Mouse (Mus musculus) MEL (cell line): ENCODE data around the gene Hoxd8. TPM values are rescaled to one million over a fixed set of nuclear protein-coding genes. Genes with fewer than 3 reads are reported as not detected.

Source experiments
- DNase-seq: peaks from one replicate; pipeline ENCODE4 v3.0.0; 2011; ENCODE audit warnings: low read depth, low spot score
- H3K27ac ChIP-seq: 2 replicates; pipeline ENCODE4 v1.5.1; 2012; ENCODE audit warnings: low read depth, mild to moderate bottlenecking, control low read depth, low read length, moderate library complexity; ENCODE audit not compliant: control insufficient read depth
- H3K27me3 ChIP-seq, 2 experiments: fragments of 150-350 bp in 1 of 2; sonication (generic) in 1 of 2; 2 replicates each; pipeline ENCODE4 v1.6.1; 2012; ENCODE audit warnings: low read length in 2 of 2, mild to moderate bottlenecking in 2 of 2, improper control_type of control experiment in 1 of 2, moderate library complexity in 1 of 2; ENCODE audit not compliant: insufficient read depth in 2 of 2, control insufficient read depth in 1 of 2
- H3K36me3 ChIP-seq, 2 experiments: 2 replicates each; pipeline ENCODE4 v1.6.1; 2012 to 2014; ENCODE audit warnings: low read length in 2 of 2, improper control_type of control experiment in 1 of 2, inconsistent platforms in 1 of 2, mild to moderate bottlenecking in 1 of 2; ENCODE audit not compliant: insufficient read depth in 2 of 2, control insufficient read depth in 1 of 2
- H3K4me1 ChIP-seq, 2 experiments: fragments of 150-350 bp in 1 of 2; sonication (generic) in 1 of 2; 2 replicates each; pipeline ENCODE4 v1.6.1; 2012; ENCODE audit warnings: low read length in 2 of 2, improper control_type of control experiment in 1 of 2, mild to moderate bottlenecking in 1 of 2; ENCODE audit not compliant: insufficient read depth in 2 of 2, control insufficient read depth in 1 of 2
- H3K4me3 ChIP-seq, 2 experiments: fragments of 150-350 bp in 1 of 2; sonication (generic) in 1 of 2; 2 replicates each; pipeline ENCODE4 v1.5.1; 2012; ENCODE audit warnings: low read depth in 2 of 2, low read length in 2 of 2, mild to moderate bottlenecking in 2 of 2, moderate library complexity in 2 of 2, control low read depth in 1 of 2, improper control_type of control experiment in 1 of 2; ENCODE audit not compliant: control insufficient read depth in 1 of 2, insufficient read depth in 1 of 2
- H3K79me2 ChIP-seq: 2 replicates; pipeline ENCODE4 v1.6.1; 2012; ENCODE audit warnings: mild to moderate bottlenecking, low read length, moderate library complexity; ENCODE audit not compliant: control insufficient read depth, poor library complexity, insufficient read depth
- H3K9ac ChIP-seq: 2 replicates; pipeline ENCODE4 v1.6.1; 2012; ENCODE audit warnings: low read depth, mild to moderate bottlenecking, control low read depth, low read length, moderate library complexity; ENCODE audit not compliant: control insufficient read depth, poor library complexity, severe bottlenecking
- H3K9me3 ChIP-seq: fragments of 150-350 bp; sonication (generic); replicated peaks from 2 replicates; pipeline ENCODE4 v1.6.1; 2012; ENCODE audit warnings: mild to moderate bottlenecking, low read length, improper control_type of control experiment, moderate library complexity; ENCODE audit not compliant: insufficient read depth
- BHLHE40 ChIP-seq: IDR thresholded peaks from 2 replicates; pipeline ENCODE4 v1.6.1; 2012; ENCODE audit warnings: low read depth, mild to moderate bottlenecking, inconsistent platforms, low read length, improper control_type of control experiment, borderline replicate concordance
- CHD1 ChIP-seq: IDR thresholded peaks from 2 replicates; pipeline ENCODE4 v1.6.1; 2012; ENCODE audit warnings: low read depth, mild to moderate bottlenecking, inconsistent platforms, low read length, improper control_type of control experiment
- CHD2 ChIP-seq: IDR thresholded peaks from 2 replicates; pipeline ENCODE4 v1.6.1; 2011; ENCODE audit warnings: low read length, improper control_type of control experiment
- E2F4 ChIP-seq: IDR thresholded peaks from 2 replicates; pipeline ENCODE4 v1.6.1; 2011; ENCODE audit warnings: low read depth, low read length, improper control_type of control experiment, borderline replicate concordance
- EP300 ChIP-seq, 2 experiments: IDR thresholded peaks; 2 replicates each; pipeline ENCODE4 v1.6.1; 2011; ENCODE audit warnings: improper control_type of control experiment in 2 of 2, low read length in 2 of 2, low read depth in 1 of 2, mild to moderate bottlenecking in 1 of 2
- GABPA ChIP-seq: IDR thresholded peaks from 2 replicates; pipeline ENCODE4 v1.6.1; 2012; ENCODE audit warnings: low read depth, mild to moderate bottlenecking, inconsistent platforms, low read length, improper control_type of control experiment, moderate library complexity
- JUND ChIP-seq: IDR thresholded peaks from 2 replicates; pipeline ENCODE4 v1.6.1; 2011; ENCODE audit warnings: low read depth, mild to moderate bottlenecking, improper control_type of control experiment, low read length
- MAFK ChIP-seq: IDR thresholded peaks from 2 replicates; pipeline ENCODE4 v1.6.1; 2011; ENCODE audit warnings: low read depth, mild to moderate bottlenecking, low read length, improper control_type of control experiment, borderline replicate concordance
- MAZ ChIP-seq: IDR thresholded peaks from 2 replicates; pipeline ENCODE4 v1.6.1; 2012; ENCODE audit warnings: low read depth, mild to moderate bottlenecking, inconsistent platforms, low read length, improper control_type of control experiment
- MXI1 ChIP-seq: IDR thresholded peaks from 2 replicates; pipeline ENCODE4 v1.6.1; 2011; ENCODE audit warnings: mild to moderate bottlenecking, low read depth, low read length, improper control_type of control experiment
- MYB ChIP-seq: IDR thresholded peaks from 2 replicates; pipeline ENCODE4 v1.6.1; 2011; ENCODE audit warnings: mild to moderate bottlenecking, low read depth, low read length, improper control_type of control experiment
- MYC ChIP-seq: IDR thresholded peaks from 2 replicates; pipeline ENCODE4 v1.6.1; 2011; ENCODE audit warnings: low read depth, mild to moderate bottlenecking, low read length, improper control_type of control experiment, moderate library complexity
- NRF1 ChIP-seq: IDR thresholded peaks from 2 replicates; pipeline ENCODE4 v1.6.1; 2014; ENCODE audit warnings: low read depth, mild to moderate bottlenecking, inconsistent platforms, low read length, improper control_type of control experiment, moderate library complexity; ENCODE audit not compliant: poor library complexity, insufficient read depth, severe bottlenecking
- POLR2AphosphoS2 ChIP-seq: IDR thresholded peaks from 2 replicates; pipeline ENCODE4 v1.6.1; 2011; ENCODE audit warnings: low read length, improper control_type of control experiment
- RAD21 ChIP-seq: IDR thresholded peaks from 2 replicates; pipeline ENCODE4 v1.6.1; 2011; ENCODE audit warnings: mild to moderate bottlenecking, low read depth, low read length, improper control_type of control experiment
- SIN3A ChIP-seq: IDR thresholded peaks from 2 replicates; pipeline ENCODE4 v1.6.1; 2012; ENCODE audit warnings: low read length, improper control_type of control experiment, inconsistent platforms
- TAL1 ChIP-seq: IDR thresholded peaks from 2 replicates; pipeline ENCODE4 v1.6.1; 2012; ENCODE audit warnings: mild to moderate bottlenecking, inconsistent platforms, low read length, moderate library complexity, mixed read lengths
- TBP ChIP-seq: IDR thresholded peaks from 2 replicates; pipeline ENCODE4 v1.8.0; 2011; ENCODE audit warnings: low read depth, low read length, improper control_type of control experiment
- TCF12 ChIP-seq: IDR thresholded peaks from 2 replicates; pipeline ENCODE4 v1.6.1; 2014; ENCODE audit warnings: low read depth, mild to moderate bottlenecking, inconsistent platforms, low read length, improper control_type of control experiment, moderate library complexity
- UBTF ChIP-seq: IDR thresholded peaks from 2 replicates; pipeline ENCODE4 v1.6.1; 2012; ENCODE audit warnings: low read depth, mild to moderate bottlenecking, inconsistent platforms, low read length, improper control_type of control experiment, moderate library complexity, borderline replicate concordance; ENCODE audit not compliant: insufficient read depth
- ZMIZ1 ChIP-seq: IDR thresholded peaks from 2 replicates; pipeline ENCODE4 v1.6.1; 2012; ENCODE audit warnings: low read depth, mild to moderate bottlenecking, inconsistent platforms, low read length, improper control_type of control experiment, moderate library complexity
- polyA plus RNA-seq, 2 experiments: library from polyadenylated mRNA; stranded (reverse) in 1 of 2; unstranded in 1 of 2; fragments of >175 nt in 1 of 2; fragments of >200 nt in 1 of 2; gene quantifications; 2 replicates each; pipeline versions ENCODE4 v1.2.1 to v1.2.4; 2012; ENCODE audit warnings: low replicate concordance in 2 of 2, low read depth in 1 of 2; ENCODE audit not compliant: insufficient read length in 2 of 2, insufficient read depth in 1 of 2, missing spikeins in 1 of 2
- total RNA-seq: library from RNA; depleted of rRNA; stranded (reverse); fragments of 300-350 nt; gene quantifications from 2 replicates; pipeline ENCODE4 v1.2.3, GENCODE M21; 2012

The Hoxd8 gene
- total and polyA plus RNA-seq, 3 experiments: 4.7 to 7.4 TPM; not detected in 1

GRCm38 (mm10) chr2:74667191-74667841, 37.1 kb upstream of the Hoxd8 start:
- no peaks in the 10 kb centered on the region for H3K9me3 ChIP-seq
- H3K9ac ChIP-seq: no peak overlapping the region
- no peak overlapping the region for H3K4me3 ChIP-seq
- H3K79me2 ChIP-seq: no peaks in the 10 kb centered on the region
- DNase-seq: no peak
- H3K4me1 ChIP-seq: no peaks in the 10 kb centered on the region
- H3K36me3 ChIP-seq: no peaks in the 10 kb centered on the region
- TF ChIP-seq SIN3A: no peak
- TF ChIP-seq BHLHE40: no peak
- no peak for TF ChIP-seq MAFK
- TF ChIP-seq POLR2AphosphoS2: no peak
- no peak for TF ChIP-seq UBTF
- no peak for TF ChIP-seq MYC
- TF ChIP-seq MXI1: no peak
- TF ChIP-seq TCF12: no peak
- no peak for TF ChIP-seq EP300 (IDR thresholded peaks at IDR 0.05; ENCODE audit: low read depth in 1 of 2, low read length in 2 of 2)
- TF ChIP-seq E2F4: no peak
- TF ChIP-seq JUND: no peak
- no peak for TF ChIP-seq MAZ
- H3K27ac ChIP-seq: no peak overlapping the region
- no peaks in the 10 kb centered on the region for H3K27me3 ChIP-seq

GRCm38 (mm10) chr2:74667842-74668357, 36.5 kb upstream of the Hoxd8 start, which contains the start of gene Hoxd13:
Hoxd13 (plus strand) TSS chr2:74668310.
- TF ChIP-seq MAFK: no peak
- no peak for TF ChIP-seq MAZ
- TF ChIP-seq CHD2: no peak
- no peak for TF ChIP-seq RAD21
- TF ChIP-seq BHLHE40: no peak
- TF ChIP-seq TAL1: no peak
- no peak for TF ChIP-seq NRF1
- no peak for TF ChIP-seq MYB
- no peak for TF ChIP-seq TBP
- no peak for TF ChIP-seq ZMIZ1
- no peak for TF ChIP-seq POLR2AphosphoS2
- TF ChIP-seq CHD1: no peak
- no peak for TF ChIP-seq GABPA
- TF ChIP-seq, all 39 proteins: peak for 0
- H3K27ac ChIP-seq: no peak within 1 kb of the TSS
- no peaks in the 10 kb centered on the region for H3K27me3 ChIP-seq
- H3K4me1 ChIP-seq: no peaks in the 10 kb centered on the region
- no peaks in the 10 kb centered on the region for H3K79me2 ChIP-seq
- H3K9ac ChIP-seq: no peak within 1 kb of the TSS
- no peak within 1 kb of the TSS for H3K4me3 ChIP-seq
- DNase-seq: no peak
- no peaks in the 10 kb centered on the region for H3K36me3 ChIP-seq
- no peaks in the 10 kb centered on the region for H3K9me3 ChIP-seq
